Mouse (Mus musculus): ENCODE measurements at regions not wholly inside any gene's neighbourhood (a gene's known extent, or its start where the extent isn't known, plus 50 kb on each side); places are given as distances from the start of the nearest gene placed in this dataset.

- no peak for TF ChIP-seq POLR2A (IDR thresholded peaks at IDR 0.05; ENCODE audit: extremely low read depth, insufficient read depth, low read length)
- no peak for TF ChIP-seq CTCF (IDR thresholded peaks at IDR 0.05; ENCODE audit: extremely low read depth, insufficient read depth, low read length)
- no peaks in the 10 kb centered on the region for H3K4me1 ChIP-seq (ENCODE audit: control insufficient read depth, insufficient read depth, low read length)
- H3K4me3 ChIP-seq (ENCODE audit: insufficient read depth, low read length) = no peak overlapping the region; the same call in 1 of the 2 replicates
- H3K27ac ChIP-seq (ENCODE audit: insufficient read depth, low read length) = no peak overlapping the region
Observed at GRCm38 (mm10) chr3:40091773-40092343, 439.2 kb upstream of the Intu start.

GRCm38 (mm10) chr3:40092765-40093368 lies 438.2 kb upstream of the Intu start:
- Histone ChIP-seq H3K27ac (ENCODE audit: insufficient read depth, low read length) (no peak overlapping the region), H3K4me3 (ENCODE audit: insufficient read depth, low read length) (no peak overlapping the region), H3K4me1 (ENCODE audit: control insufficient read depth, insufficient read depth, low read length) (no peaks in the 10 kb centered on the region)
- TF ChIP-seq POLR2A (IDR thresholded peaks at IDR 0.05; ENCODE audit: extremely low read depth, insufficient read depth, low read length) = no peak
- TF ChIP-seq CTCF (IDR thresholded peaks at IDR 0.05; ENCODE audit: extremely low read depth, insufficient read depth, low read length) = no peak

DNA sequence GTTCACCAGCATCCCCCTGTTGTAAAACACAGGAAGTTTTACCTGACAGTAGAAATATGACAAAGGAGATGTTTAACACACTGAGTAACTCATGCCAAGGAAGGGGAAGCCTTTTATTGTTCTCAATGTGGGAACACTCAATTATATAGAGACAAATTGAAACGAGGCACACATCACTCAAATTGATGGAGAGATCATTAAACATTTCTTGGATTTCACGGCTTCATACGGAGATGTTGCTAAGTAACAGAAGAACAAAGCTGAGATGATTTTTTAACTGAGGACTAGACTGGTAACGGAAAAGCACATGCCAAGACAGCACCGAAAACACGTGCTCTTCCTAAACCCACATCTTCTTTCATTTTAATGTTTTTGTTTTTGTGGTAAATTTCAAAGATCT lies 437.0 kb upstream of the Intu start:
- H3K27ac ChIP-seq (ENCODE audit: insufficient read depth, low read length) = no peak overlapping the region
- no peaks in the 10 kb centered on the region for H3K4me1 ChIP-seq (ENCODE audit: control insufficient read depth, insufficient read depth, low read length)
- no peak overlapping the region for H3K4me3 ChIP-seq (ENCODE audit: insufficient read depth, low read length)
- TF ChIP-seq CTCF (IDR thresholded peaks at IDR 0.05; ENCODE audit: extremely low read depth, insufficient read depth, low read length) (no peak), POLR2A (IDR thresholded peaks at IDR 0.05; ENCODE audit: extremely low read depth, insufficient read depth, low read length) (no peak)

DNA sequence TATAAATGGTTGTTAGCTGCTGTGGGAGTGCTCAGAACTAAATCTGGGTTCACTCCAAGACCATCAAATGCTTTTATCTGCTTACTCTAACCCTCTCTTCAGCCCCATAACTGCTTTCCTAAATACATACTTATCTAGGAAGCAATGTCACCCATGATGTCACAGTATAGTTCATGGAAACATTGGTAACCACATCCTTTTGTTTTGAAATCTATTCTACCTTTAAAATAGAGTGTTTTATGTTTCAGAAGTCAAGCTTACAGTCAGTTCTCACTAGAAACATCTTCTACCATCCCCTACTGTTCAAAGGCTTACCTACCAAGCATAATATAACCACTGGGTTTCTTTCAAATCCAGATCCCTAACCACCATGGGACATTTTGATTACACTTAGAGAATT lies 436.4 kb upstream of the Intu start:
- TF ChIP-seq POLR2A (IDR thresholded peaks at IDR 0.05; ENCODE audit: extremely low read depth, insufficient read depth, low read length) (no peak), CTCF (IDR thresholded peaks at IDR 0.05; ENCODE audit: extremely low read depth, insufficient read depth, low read length) (no peak)
- Histone ChIP-seq H3K4me3 (ENCODE audit: insufficient read depth, low read length) (no peak overlapping the region), H3K27ac (ENCODE audit: insufficient read depth, low read length) (no peak overlapping the region), H3K4me1 (ENCODE audit: control insufficient read depth, insufficient read depth, low read length) (no peaks in the 10 kb centered on the region)

GRCm38 (mm10) chr3:40102698-40103097 lies 428.4 kb upstream of the Intu start:
- Histone ChIP-seq H3K4me3 (ENCODE audit: insufficient read depth, low read length) (no peak overlapping the region), H3K4me1 (ENCODE audit: control insufficient read depth, insufficient read depth, low read length) (no peaks in the 10 kb centered on the region), H3K27ac (ENCODE audit: insufficient read depth, low read length) (no peak overlapping the region)
- TF ChIP-seq POLR2A (IDR thresholded peaks at IDR 0.05; ENCODE audit: extremely low read depth, insufficient read depth, low read length) (no peak), CTCF (IDR thresholded peaks at IDR 0.05; ENCODE audit: extremely low read depth, insufficient read depth, low read length) (no peak)

- Histone ChIP-seq H3K4me3 (ENCODE audit: insufficient read depth, low read length) (no peak overlapping the region), H3K4me1 (ENCODE audit: control insufficient read depth, insufficient read depth, low read length) (no peaks in the 10 kb centered on the region), H3K27ac (ENCODE audit: insufficient read depth, low read length) (no peak overlapping the region)
- TF ChIP-seq POLR2A (IDR thresholded peaks at IDR 0.05; ENCODE audit: extremely low read depth, insufficient read depth, low read length) = no peak
Observed at GRCm38 (mm10) chr3:40114811-40115210, 416.3 kb upstream of the Intu start.

- H3K4me3 ChIP-seq (ENCODE audit: insufficient read depth, low read length) = no peak overlapping the region
- H3K27ac ChIP-seq (ENCODE audit: insufficient read depth, low read length) = no peak overlapping the region
- H3K4me1 ChIP-seq (ENCODE audit: control insufficient read depth, insufficient read depth, low read length) = no peaks in the 10 kb centered on the region
- TF ChIP-seq POLR2A (IDR thresholded peaks at IDR 0.05; ENCODE audit: extremely low read depth, insufficient read depth, low read length) (no peak), CTCF (IDR thresholded peaks at IDR 0.05; ENCODE audit: extremely low read depth, insufficient read depth, low read length) (no peak)
Observed at GRCm38 (mm10) chr3:40118551-40118950, 412.5 kb upstream of the Intu start.

- H3K4me3 ChIP-seq (ENCODE audit: insufficient read depth, low read length) = no peak overlapping the region
- no peaks in the 10 kb centered on the region for H3K4me1 ChIP-seq (ENCODE audit: control insufficient read depth, insufficient read depth, low read length)
- H3K27ac ChIP-seq (ENCODE audit: insufficient read depth, low read length) = no peak overlapping the region
- TF ChIP-seq POLR2A (IDR thresholded peaks at IDR 0.05; ENCODE audit: extremely low read depth, insufficient read depth, low read length) (no peak), CTCF (IDR thresholded peaks at IDR 0.05; ENCODE audit: extremely low read depth, insufficient read depth, low read length) (no peak)
Observed at GRCm38 (mm10) chr3:40119462-40119861, 411.6 kb upstream of the Intu start.

DNA sequence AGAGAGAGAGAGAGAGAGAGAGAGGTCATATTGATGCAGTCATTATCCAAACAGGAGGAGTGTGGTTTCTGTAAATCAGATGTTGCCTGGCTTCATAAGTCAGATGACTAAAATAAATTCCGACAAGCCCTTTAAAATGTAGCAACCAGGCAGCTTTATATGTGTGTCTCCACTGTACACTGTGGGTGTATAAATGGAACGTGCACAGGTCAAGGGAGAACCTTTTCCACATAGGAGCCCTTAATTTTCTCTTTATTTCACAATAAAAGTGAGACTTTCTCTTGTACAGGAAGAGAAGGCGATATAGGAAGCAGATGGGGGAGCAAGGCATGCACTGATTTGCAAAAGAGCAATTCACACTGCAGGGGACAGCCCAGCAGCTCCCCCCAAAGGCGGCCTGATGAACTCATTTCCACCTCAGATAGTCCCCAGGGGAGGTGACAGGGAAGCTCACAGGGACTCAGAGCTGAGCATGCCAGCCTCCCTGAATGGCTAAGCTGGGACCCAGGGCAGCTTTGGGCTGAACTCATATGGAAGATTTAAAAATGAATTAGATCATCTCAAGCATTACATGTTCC lies 410.7 kb upstream of the Intu start:
- Histone ChIP-seq H3K4me1 (ENCODE audit: control insufficient read depth, insufficient read depth, low read length) (no peaks in the 10 kb centered on the region), H3K4me3 (ENCODE audit: insufficient read depth, low read length) (no peak overlapping the region), H3K27ac (ENCODE audit: insufficient read depth, low read length) (no peak overlapping the region)
- TF ChIP-seq CTCF (IDR thresholded peaks at IDR 0.05; ENCODE audit: extremely low read depth, insufficient read depth, low read length) (peak; percentile 61), POLR2A (IDR thresholded peaks at IDR 0.05; ENCODE audit: extremely low read depth, insufficient read depth, low read length) (no peak)

DNA sequence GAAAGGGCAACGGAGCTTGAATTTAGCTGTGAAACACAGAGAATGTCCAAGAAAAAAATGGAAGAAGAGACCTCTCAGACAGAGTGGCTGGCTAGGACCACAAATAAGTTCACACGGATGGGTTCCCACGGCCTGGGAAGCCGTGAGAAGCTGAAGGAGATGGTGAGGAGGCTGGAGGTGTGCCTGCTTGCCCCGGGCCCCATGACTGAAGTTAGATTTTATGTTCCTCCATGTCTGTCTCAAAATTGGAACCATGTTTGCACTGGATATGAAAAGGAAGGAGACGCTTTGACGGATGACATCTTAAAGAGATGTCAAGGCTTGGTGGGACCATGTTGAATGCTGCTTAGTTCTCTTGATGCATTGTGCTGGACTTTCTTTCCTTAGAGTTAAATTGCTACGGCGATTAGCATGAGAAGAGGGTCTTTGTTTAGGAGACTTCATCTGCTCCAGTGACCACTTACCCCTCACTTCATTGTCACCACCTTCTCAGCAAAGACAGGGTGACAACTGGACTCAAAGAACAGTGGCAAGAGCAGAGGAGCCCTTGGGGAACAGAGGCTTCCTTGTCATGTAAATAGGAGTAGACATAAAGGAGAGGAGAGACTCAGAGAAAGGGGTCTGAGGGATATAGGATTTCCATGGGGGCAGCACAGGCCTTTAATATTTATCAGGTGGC lies 407.4 kb upstream of the Intu start:
- Histone ChIP-seq H3K4me1 (ENCODE audit: control insufficient read depth, insufficient read depth, low read length) (no peaks in the 10 kb centered on the region), H3K4me3 (ENCODE audit: insufficient read depth, low read length) (no peak overlapping the region), H3K27ac (ENCODE audit: insufficient read depth, low read length) (no peak overlapping the region)
- no peak for TF ChIP-seq CTCF (IDR thresholded peaks at IDR 0.05; ENCODE audit: extremely low read depth, insufficient read depth, low read length)
- no peak for TF ChIP-seq POLR2A (IDR thresholded peaks at IDR 0.05; ENCODE audit: extremely low read depth, insufficient read depth, low read length)

All from cortical plate, adult 2 months (tissue).